Mouse (Mus musculus) left cerebral cortex, postnatal 4 days (tissue): Measurements from ENCODE around the gene Plekha6. TPM values are rescaled to one million over a fixed set of nuclear protein-coding genes. Genes with fewer than 3 reads are reported as not detected.

ENCODE experiments used
- DNase-seq: peaks from one replicate; pipeline ENCODE4 v3.0.0-alpha.2; 2022
- intact Hi-C: fragments of 180-260 bp; cut with DNase I; formaldehyde crosslinking; loops from one replicate; pipeline ENCODE4 v1.15.1; 2025
- total RNA-seq, 2 experiments: library from RNA; stranded (reverse); gene quantifications; 2 replicates each; pipeline ENCODE4 v1.2.3; 2021

Plekha6 gene
- total RNA-seq, 2 experiments from 2014 or later = 61.7 to 63.2 TPM

- DNase-seq = no peak
- intact Hi-C loops = no loop called here
Observed at GRCm38 (mm10) chr1:133236693-133237440, 72.9 kb downstream of the Plekha6 start.

DNA sequence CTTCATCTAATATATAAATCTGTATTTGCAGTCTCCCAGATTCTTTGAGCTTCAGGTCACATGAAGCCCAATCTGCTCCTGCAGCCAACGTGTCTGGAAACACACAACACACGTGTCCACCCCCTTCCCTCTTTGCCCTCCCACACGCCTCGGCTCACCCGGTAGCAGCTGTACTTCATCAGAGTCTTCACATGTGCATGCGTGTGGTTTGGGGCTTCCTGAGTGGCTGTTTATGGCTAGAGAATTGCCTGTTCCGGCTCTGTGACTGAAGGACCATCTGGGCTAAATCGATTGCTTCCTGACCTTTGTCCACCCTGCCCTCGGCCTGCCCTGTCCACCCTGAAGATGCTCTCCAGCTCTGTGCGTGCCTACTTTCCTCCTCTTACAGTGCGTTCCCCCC, 73.7 kb downstream of the Plekha6 start:
- intact Hi-C loops = no loop called here
- DNase-seq = no peak

DNA sequence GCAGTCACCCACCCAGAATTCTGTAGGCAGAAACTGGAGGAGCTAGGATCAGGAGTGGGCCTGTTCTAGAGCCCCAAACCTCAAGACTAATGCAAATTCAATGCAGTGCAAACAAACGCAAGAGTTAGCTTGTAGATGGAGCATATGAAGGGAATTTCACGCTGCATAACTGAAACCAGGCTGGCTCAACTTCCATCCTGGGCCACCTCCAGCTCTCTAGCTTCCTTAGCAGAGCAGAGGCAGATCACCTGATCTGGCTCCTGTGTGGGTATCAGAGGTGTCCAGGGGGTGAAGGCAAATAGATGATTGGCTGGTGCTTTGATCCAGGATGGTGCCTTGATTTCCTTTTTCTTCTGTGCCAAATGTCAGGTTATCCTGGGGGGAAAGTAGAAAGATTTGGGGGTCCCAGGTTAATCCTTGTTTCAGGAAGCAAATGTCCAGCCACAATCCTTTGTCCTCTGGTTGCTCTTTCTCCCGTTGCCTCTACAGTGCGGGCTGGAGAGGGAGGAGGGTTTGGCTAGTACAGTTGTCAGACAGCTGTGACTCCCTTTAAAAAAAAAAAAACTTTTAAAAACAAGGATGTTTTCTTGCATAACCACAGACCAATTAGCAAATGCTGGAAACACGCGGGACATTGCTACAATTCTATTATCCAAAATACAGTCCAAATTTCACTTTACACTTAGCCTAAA, 75.3 kb downstream of the Plekha6 start:
- DNase-seq = no peak
- intact Hi-C loops = no loop called here

DNA sequence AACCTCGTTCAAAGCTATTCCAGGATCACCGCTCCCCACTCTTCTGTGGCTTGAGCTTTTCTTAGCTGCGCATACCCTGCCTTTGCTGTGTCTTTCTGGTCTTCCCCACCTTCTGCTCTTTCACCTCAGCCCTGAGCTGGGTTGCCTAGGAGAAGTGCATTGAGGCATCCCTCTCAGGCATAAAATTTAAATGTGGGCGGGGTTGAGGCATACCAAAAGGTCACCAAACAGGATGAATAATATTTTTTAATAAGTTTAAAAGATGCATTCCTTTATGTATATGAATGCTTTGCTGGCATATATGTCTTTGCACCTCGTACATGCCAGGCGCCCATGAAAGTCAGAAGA, 75.8 kb downstream of the Plekha6 start:
- DNase-seq = no peak
- intact Hi-C loops = no loop called here

GRCm38 (mm10) chr1:133240881-133241280, 76.9 kb downstream of the Plekha6 start:
- DNase-seq = no peak

DNA sequence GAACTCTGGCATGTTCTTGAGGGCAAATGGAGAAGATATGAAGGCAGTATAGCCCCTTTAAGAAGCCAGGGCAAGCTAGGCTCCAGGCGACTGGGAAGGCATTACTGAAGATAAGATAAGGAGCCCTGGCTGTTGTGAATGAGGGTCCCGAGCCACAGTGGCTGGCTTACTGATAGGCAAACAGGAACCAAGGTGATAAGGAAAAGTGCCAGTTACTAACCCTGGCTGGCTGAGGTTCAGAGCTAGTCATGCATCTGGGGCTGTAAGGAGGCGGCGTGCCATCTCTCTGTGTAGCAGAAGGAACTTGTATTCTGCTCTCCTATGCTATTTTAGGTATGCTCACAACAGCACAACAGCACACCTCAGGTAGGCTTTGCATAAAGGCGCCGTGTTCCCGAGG, 80.7 kb downstream of the Plekha6 start:
- no peak for DNase-seq
- intact Hi-C loops = no loop called here

More at GRCm38 (mm10) chr1:133240881-133241280, 76.9 kb downstream of the Plekha6 start:
- intact Hi-C loops = no loop called here

- no peak for DNase-seq
- intact Hi-C loops = no loop called here
Observed at GRCm38 (mm10) chr1:133245690-133246619, 81.9 kb downstream of the Plekha6 start.

GRCm38 (mm10) chr1:133247189-133247588, 83.2 kb downstream of the Plekha6 start:
- intact Hi-C loops = no loop called here
- DNase-seq = no peak

- no peak for DNase-seq
- intact Hi-C loops = no loop called here
Observed at GRCm38 (mm10) chr1:133250761-133251160, 86.8 kb downstream of the Plekha6 start.

DNA sequence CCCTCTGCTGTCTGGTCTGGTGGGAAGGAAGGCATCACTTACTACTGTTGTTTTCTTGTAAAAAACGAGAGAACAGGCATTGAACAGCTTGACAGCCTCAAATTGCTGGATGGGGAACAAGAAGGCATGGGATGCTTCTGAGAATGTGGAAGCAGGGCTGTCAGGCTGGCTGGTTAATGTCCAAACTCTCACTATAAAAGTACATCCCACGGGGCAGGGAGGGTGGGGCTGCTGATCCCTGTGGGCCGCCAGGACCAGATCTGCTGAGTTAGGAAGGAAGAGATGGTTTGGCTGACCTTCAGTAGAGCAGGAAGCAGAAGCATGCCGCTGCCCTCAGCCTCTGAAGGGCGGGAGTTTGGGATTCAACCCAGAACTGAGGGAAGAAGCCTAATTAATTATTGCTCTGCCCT, 87.6 kb downstream of the Plekha6 start:
- intact Hi-C loops = no loop called here
- no peak for DNase-seq

- DNase-seq = no peak
- intact Hi-C loops = no loop called here
Observed at GRCm38 (mm10) chr1:133252251-133252650, 88.2 kb downstream of the Plekha6 start.

DNA sequence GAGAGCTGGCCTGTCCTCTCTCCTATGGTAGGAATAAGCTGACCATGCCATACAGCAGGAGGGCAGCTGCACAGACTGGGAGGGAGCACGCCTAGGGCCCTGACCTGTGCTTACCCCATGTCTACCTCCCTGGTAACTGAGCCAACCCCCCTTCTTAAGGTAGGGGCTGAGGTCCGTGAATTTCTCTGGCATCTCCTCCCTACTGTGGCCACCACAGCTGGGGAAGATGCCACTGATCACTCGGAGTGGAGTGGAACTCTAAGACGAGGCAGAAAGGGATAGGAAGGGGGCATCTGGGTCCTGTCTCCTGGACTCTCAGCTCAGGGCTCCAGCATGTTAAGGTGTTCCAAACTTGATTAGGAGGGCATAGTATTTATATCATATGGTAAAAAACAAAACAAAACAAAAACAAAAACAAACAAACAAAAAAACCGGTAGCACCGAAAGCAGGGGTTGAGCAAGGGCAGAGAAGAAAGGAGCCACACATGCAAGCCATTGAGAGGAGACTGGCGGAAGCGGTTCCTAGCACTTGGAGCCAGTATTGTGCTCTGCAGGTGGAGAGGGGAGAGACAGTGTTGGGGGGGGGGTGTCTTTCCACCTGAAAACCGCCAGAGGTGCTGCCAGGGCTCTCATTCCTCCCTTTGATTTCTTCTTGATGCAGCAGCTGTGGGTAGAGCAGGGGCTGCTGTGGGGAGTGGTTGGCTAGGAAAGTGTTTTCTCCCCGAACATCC, 89.0 kb downstream of the Plekha6 start:
- no peak for DNase-seq

GRCm38 (mm10) chr1:133253532-133253866, 89.5 kb downstream of the Plekha6 start:
- intact Hi-C loops = no loop called here
- DNase-seq = no peak

More for the DNA sequence above, 89.0 kb downstream of the Plekha6 start:
- intact Hi-C loops = no loop called here

DNA sequence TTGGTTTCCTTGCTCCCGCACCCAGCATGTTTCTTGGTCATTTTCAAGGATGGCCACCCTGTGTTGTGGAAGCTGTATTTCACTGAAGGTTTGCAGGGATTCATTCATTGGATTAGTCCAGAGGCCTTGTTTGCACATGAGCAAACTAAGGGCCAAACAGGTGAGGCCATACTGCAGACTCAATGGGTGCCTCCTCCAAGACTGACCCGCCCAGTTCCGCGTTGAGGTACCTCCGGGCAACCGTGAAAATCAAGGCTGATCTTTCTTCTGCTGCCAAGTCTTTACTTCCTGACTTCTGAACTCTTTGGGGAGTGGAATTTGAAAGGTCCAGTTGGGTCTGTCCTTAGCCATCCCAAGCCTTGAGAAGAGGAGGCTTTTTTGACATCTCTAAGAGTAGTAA, 90.2 kb downstream of the Plekha6 start:
- intact Hi-C loops = no loop called here

GRCm38 (mm10) chr1:133254856-133255764, 91.1 kb downstream of the Plekha6 start:
- no peak for DNase-seq
- intact Hi-C loops = no loop called here

More for the DNA sequence above, 90.2 kb downstream of the Plekha6 start:
- no peak for DNase-seq

- intact Hi-C loops = no loop called here
- no peak for DNase-seq
Observed at GRCm38 (mm10) chr1:133255776-133256175, 91.8 kb downstream of the Plekha6 start.

GRCm38 (mm10) chr1:133256347-133256746, 92.3 kb downstream of the Plekha6 start:
- intact Hi-C loops = no loop called here
- DNase-seq = peak; percentile 43

DNA sequence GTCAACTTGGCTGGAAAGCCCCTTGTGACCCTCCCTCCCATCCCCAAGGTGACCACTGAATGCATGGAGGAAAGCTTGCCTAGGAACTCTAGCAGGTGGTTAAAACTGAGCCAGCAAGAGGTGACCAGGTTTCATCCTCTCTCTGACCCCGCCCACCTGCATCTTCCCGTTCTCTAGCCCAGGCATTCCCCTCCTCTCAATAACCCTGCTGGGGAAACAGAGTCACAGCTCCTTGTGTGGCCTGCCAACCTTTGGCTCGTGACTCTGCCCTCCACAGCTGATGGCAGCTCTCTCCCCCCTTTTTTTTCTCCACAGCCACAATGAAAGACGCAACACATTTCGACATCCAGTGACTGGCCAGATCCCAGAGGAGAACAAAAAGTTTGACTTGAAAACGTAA, 94.7 kb downstream of the Plekha6 start:
- intact Hi-C loops = no loop called here
- DNase-seq = no peak

GRCm38 (mm10) chr1:133262628-133263027, 98.6 kb downstream of the Plekha6 start:
- intact Hi-C loops = loop anchor here (10.0 kb wide), 1 partner anchor 78 kb away; no protein-coding TSS in a partner anchor
- no peak for DNase-seq
